Mouse (Mus musculus) forebrain, embryonic 16.5 days (tissue): ENCODE data around the gene Fbxl18. TPM values are rescaled to one million over a fixed set of nuclear protein-coding genes. Genes with fewer than 3 reads are reported as not detected.

ENCODE experiments used
- ATAC-seq: fragments of 200-750 bp; cut with Nextera tagmentation; 2 replicates; pipeline ENCODE4 v1.8.0; 2017; ENCODE audit warnings: mild to moderate bottlenecking, moderate library complexity
- H3K27ac ChIP-seq: fragments of 300-500 bp; sonication (generic); 2 replicates; pipeline ENCODE4 v1.5.1; 2014; ENCODE audit warnings: low read length, control low read depth
- H3K27me3 ChIP-seq: fragments of 300-500 bp; sonication (generic); replicated peaks from 2 replicates; pipeline ENCODE4 v1.6.1; 2014; ENCODE audit warnings: low read length; ENCODE audit not compliant: control insufficient read depth, insufficient read depth
- H3K36me3 ChIP-seq: fragments of 300-500 bp; sonication (generic); 2 replicates; pipeline ENCODE4 v1.6.1; 2014; ENCODE audit not compliant: control insufficient read depth, insufficient read depth
- H3K4me1 ChIP-seq: fragments of 300-500 bp; sonication (generic); replicated peaks from 2 replicates; pipeline ENCODE4 v1.6.1; 2014; ENCODE audit warnings: low read length; ENCODE audit not compliant: control insufficient read depth, insufficient read depth
- H3K4me2 ChIP-seq: fragments of 300-500 bp; sonication (generic); 2 replicates; pipeline ENCODE4 v1.6.1; 2014; ENCODE audit warnings: mild to moderate bottlenecking, low read length, control low read depth
- H3K4me3 ChIP-seq: fragments of 300-500 bp; sonication (generic); replicated peaks from 2 replicates; pipeline ENCODE4 v1.5.1; 2014; ENCODE audit warnings: mild to moderate bottlenecking, low read length, control low read depth
- H3K9ac ChIP-seq: fragments of 300-500 bp; sonication (generic); replicated peaks from 2 replicates; pipeline ENCODE4 v1.6.1; 2014; ENCODE audit warnings: low read depth, low read length, control low read depth
- H3K9me3 ChIP-seq: fragments of 300-500 bp; sonication (generic); 2 replicates; pipeline ENCODE4 v1.6.1; 2016; ENCODE audit warnings: low read length; ENCODE audit not compliant: control insufficient read depth
- WGBS: fragments of 180-500 bp; shearing (Covaris S2); extraction: QIAGEN DNeasy Blood & Tissue Kit; methylation state at CpG from one replicate; pipeline ENCODE4 v1.1.7; 2014; 5-methylcytosine and 5-hydroxymethylcytosine counted together
- polyA plus RNA-seq: library from polyadenylated mRNA; unstranded; fragments of >200 nt; fragmentation: Nextera tagmentation; extraction: Ambion mirVana; gene quantifications from 2 replicates; pipeline ENCODE4 v1.2.1, GENCODE M21; 2015

Fbxl18 gene
- polyA plus RNA-seq, 1 experiment from 2014 or later: 31.4 TPM

- Histone ChIP-seq H3K4me1 (no peaks in the 10 kb centered on the region), H3K27ac (no peak overlapping the region), H3K4me3 (no peak overlapping the region), H3K27me3 (no peaks in the 10 kb centered on the region), H3K9ac (no peak overlapping the region), H3K9me3 (no peaks in the 10 kb centered on the region), H3K36me3 (no peaks in the 10 kb centered on the region), H3K4me2 (no peak overlapping the region)
- ATAC-seq: no peak
- 73% methylated on average over 8 of the region's 8 CpGs for WGBS
Measured at GRCm38 (mm10) chr5:142920311-142921073, 25.3 kb upstream of the Fbxl18 start.

- Histone ChIP-seq H3K36me3 (no peaks in the 10 kb centered on the region), H3K27me3 (no peaks in the 10 kb centered on the region), H3K9me3 (no peaks in the 10 kb centered on the region), H3K27ac (no peak overlapping the region), H3K4me1 (no peaks in the 10 kb centered on the region), H3K9ac (no peak overlapping the region), H3K4me3 (no peak overlapping the region), H3K4me2 (no peak overlapping the region)
- 92% methylated on average over 8 of the region's 8 CpGs for WGBS
- no peak for ATAC-seq
Measured at GRCm38 (mm10) chr5:142917402-142917801, 22.2 kb upstream of the Fbxl18 start.

GRCm38 (mm10) chr5:142916593-142916992 is 21.4 kb upstream of the Fbxl18 start:
- WGBS: 88% methylated on average over 7 of the region's 7 CpGs
- H3K36me3 ChIP-seq: no peaks in the 10 kb centered on the region
- ATAC-seq: no peak
- H3K4me3 ChIP-seq: no peak overlapping the region
- H3K27me3 ChIP-seq: no peaks in the 10 kb centered on the region
- no peaks in the 10 kb centered on the region for H3K9me3 ChIP-seq
- no peaks in the 10 kb centered on the region for H3K4me1 ChIP-seq
- no peak overlapping the region for H3K4me2 ChIP-seq
- H3K9ac ChIP-seq: no peak overlapping the region
- H3K27ac ChIP-seq: no peak overlapping the region

GRCm38 (mm10) chr5:142915231-142915630 is 20.0 kb upstream of the Fbxl18 start:
- H3K27ac ChIP-seq: no peak overlapping the region
- no peak overlapping the region for H3K4me2 ChIP-seq
- WGBS: 91% methylated on average over 11 of the region's 11 CpGs
- H3K4me3 ChIP-seq: no peak overlapping the region
- no peaks in the 10 kb centered on the region for H3K27me3 ChIP-seq
- no peaks in the 10 kb centered on the region for H3K36me3 ChIP-seq
- H3K4me1 ChIP-seq: no peaks in the 10 kb centered on the region
- H3K9ac ChIP-seq: no peak overlapping the region
- no peak for ATAC-seq
- H3K9me3 ChIP-seq: no peaks in the 10 kb centered on the region

- no peaks in the 10 kb centered on the region for H3K9me3 ChIP-seq
- H3K4me2 ChIP-seq: no peak overlapping the region
- no peak overlapping the region for H3K27ac ChIP-seq
- no peak overlapping the region for H3K4me3 ChIP-seq
- H3K36me3 ChIP-seq: no peaks in the 10 kb centered on the region
- H3K4me1 ChIP-seq: peaks cover 8% of the 10 kb centered on the region
- H3K9ac ChIP-seq: no peak overlapping the region
- H3K27me3 ChIP-seq: no peaks in the 10 kb centered on the region
- WGBS: 85% methylated on average over 4 of the region's 4 CpGs
- no peak for ATAC-seq
Measured at GRCm38 (mm10) chr5:142912739-142913138, 17.5 kb upstream of the Fbxl18 start.

- Histone ChIP-seq H3K27me3 (no peaks in the 10 kb centered on the region), H3K4me3 (no peak overlapping the region), H3K4me2 (no peak overlapping the region), H3K9me3 (no peaks in the 10 kb centered on the region), H3K4me1 (peaks cover 12% of the 10 kb centered on the region), H3K9ac (no peak overlapping the region), H3K36me3 (no peaks in the 10 kb centered on the region), H3K27ac (no peak overlapping the region)
- 94% methylated on average over 3 of the region's 3 CpGs for WGBS
- no peak for ATAC-seq
Measured at GRCm38 (mm10) chr5:142912320-142912719, 17.1 kb upstream of the Fbxl18 start.

GRCm38 (mm10) chr5:142911629-142912028 is 16.4 kb upstream of the Fbxl18 start:
- H3K4me3 ChIP-seq: no peak overlapping the region
- no peak for ATAC-seq
- H3K9ac ChIP-seq: no peak overlapping the region
- no peak overlapping the region for H3K27ac ChIP-seq
- WGBS: 90% methylated on average over 2 of the region's 2 CpGs
- no peaks in the 10 kb centered on the region for H3K9me3 ChIP-seq
- H3K4me1 ChIP-seq: peaks cover 17% of the 10 kb centered on the region
- H3K36me3 ChIP-seq: no peaks in the 10 kb centered on the region
- no peaks in the 10 kb centered on the region for H3K27me3 ChIP-seq
- H3K4me2 ChIP-seq: no peak overlapping the region

- H3K4me3 ChIP-seq: no peak overlapping the region
- no peaks in the 10 kb centered on the region for H3K9me3 ChIP-seq
- 0 out of 2 replicates have a peak overlapping the region, but pooled peaks have one; percentile 15 for H3K27ac ChIP-seq
- no peak for ATAC-seq
- WGBS: 74% methylated on average over 8 of the region's 8 CpGs
- H3K27me3 ChIP-seq: no peaks in the 10 kb centered on the region
- peaks cover under 1% of the 10 kb centered on the region; the same call in 1 of the 2 replicates for H3K36me3 ChIP-seq
- H3K9ac ChIP-seq: no peak overlapping the region
- H3K4me2 ChIP-seq: no peak overlapping the region
- H3K4me1 ChIP-seq: peaks cover 19% of the 10 kb centered on the region
Measured at GRCm38 (mm10) chr5:142909576-142910278, 14.5 kb upstream of the Fbxl18 start.

- H3K36me3 ChIP-seq: peaks cover 6% of the 10 kb centered on the region
- H3K4me1 ChIP-seq: peaks cover 25% of the 10 kb centered on the region
- no peaks in the 10 kb centered on the region for H3K9me3 ChIP-seq
- no peak for ATAC-seq
- H3K4me3 ChIP-seq: no peak overlapping the region
- H3K27ac ChIP-seq: peak overlapping the region; percentile 16; the same call in 1 of the 2 replicates
- WGBS: 32% methylated on average over 5 of the region's 5 CpGs
- no peak overlapping the region for H3K9ac ChIP-seq
- no peak overlapping the region for H3K4me2 ChIP-seq
- no peaks in the 10 kb centered on the region for H3K27me3 ChIP-seq
Measured at GRCm38 (mm10) chr5:142908941-142909575, 13.8 kb upstream of the Fbxl18 start.
